Mouse (Mus musculus) stomach, embryonic 16.5 days (tissue): Measurements from ENCODE around the gene Lsp1. TPM values are rescaled to one million over a fixed set of nuclear protein-coding genes. Genes with fewer than 3 reads are reported as not detected.

Experiments
- ATAC-seq: fragments of 200-750 bp; cut with Nextera tagmentation; 2 replicates; pipeline ENCODE4 v1.8.0; 2017; ENCODE audit warnings: moderate number of reproducible peaks, moderate TSS enrichment; ENCODE audit not compliant: insufficient read depth, low FRiP score
- H3K27ac ChIP-seq: fragments of 300-500 bp; sonication (generic); 2 replicates; pipeline ENCODE4 v1.5.1; 2014; ENCODE audit warnings: low read length
- H3K27me3 ChIP-seq: fragments of 300-500 bp; sonication (generic); 2 replicates; pipeline ENCODE4 v1.6.1; 2014; ENCODE audit warnings: low read length, control low read depth, mixed read lengths; ENCODE audit not compliant: control insufficient read depth, insufficient read depth
- H3K36me3 ChIP-seq: fragments of 300-500 bp; sonication (generic); 2 replicates; pipeline ENCODE4 v1.6.1; 2014; ENCODE audit warnings: low read length; ENCODE audit not compliant: control insufficient read depth, insufficient read depth
- H3K4me1 ChIP-seq: fragments of 300-500 bp; sonication (generic); 2 replicates; pipeline ENCODE4 v1.6.1; 2014; ENCODE audit warnings: low read length, control low read depth, mixed read lengths; ENCODE audit not compliant: control insufficient read depth, insufficient read depth
- H3K4me2 ChIP-seq: fragments of 300-500 bp; sonication (generic); 2 replicates; pipeline ENCODE4 v1.6.1; 2014; ENCODE audit warnings: low read depth, low read length, mixed read lengths
- H3K4me3 ChIP-seq: fragments of 300-500 bp; sonication (generic); replicated peaks from 2 replicates; pipeline ENCODE4 v1.5.1; 2014; ENCODE audit warnings: mild to moderate bottlenecking, low read length
- H3K9ac ChIP-seq: fragments of 300-500 bp; sonication (generic); 2 replicates; pipeline ENCODE4 v1.6.1; 2014; ENCODE audit warnings: low read length
- H3K9me3 ChIP-seq: fragments of 300-500 bp; sonication (generic); replicated peaks from 2 replicates; pipeline ENCODE4 v1.6.1; 2016; ENCODE audit warnings: low read length, control low read depth; ENCODE audit not compliant: control insufficient read depth
- WGBS: fragments of 180-500 bp; shearing (Covaris S2); extraction: QIAGEN DNeasy Blood & Tissue Kit; methylation state at CpG from one replicate; pipeline ENCODE4 v1.1.7; 2014; 5-methylcytosine and 5-hydroxymethylcytosine counted together
- polyA plus RNA-seq: library from polyadenylated mRNA; unstranded; fragments of >200 nt; fragmentation: Nextera tagmentation; extraction: Ambion mirVana; gene quantifications from 2 replicates; pipeline ENCODE4 v1.2.1, GENCODE M21; 2015

The Lsp1 gene
- polyA plus RNA-seq, 1 experiment from 2014 or later: 216 TPM

DNA sequence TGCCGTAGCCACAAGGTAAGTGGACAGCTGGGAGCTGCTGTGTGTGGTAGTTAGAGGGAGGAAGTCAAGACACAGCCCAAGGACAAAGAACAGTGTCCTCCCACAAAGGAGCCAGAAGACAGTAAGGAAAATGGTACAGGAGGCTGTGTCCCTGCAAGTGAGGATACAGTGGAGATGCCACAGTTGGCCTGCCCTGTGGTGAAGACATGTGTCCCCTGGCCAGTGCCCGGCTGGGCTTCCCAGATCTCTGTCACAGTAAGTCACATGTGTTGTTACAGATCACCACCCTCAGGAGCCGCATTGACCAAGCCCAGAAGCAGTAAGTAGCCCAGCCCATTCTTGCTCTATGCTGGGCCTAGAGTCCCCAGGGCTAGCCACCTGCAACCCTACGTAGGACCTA, 53.4 kb downstream of the Lsp1 start:
- WGBS: 82% methylated on average over 4 of the region's 4 CpGs
- ATAC-seq: no peak
- H3K4me3 ChIP-seq: no peak overlapping the region
- H3K27ac ChIP-seq: no peak overlapping the region
- no peaks in the 10 kb centered on the region for H3K36me3 ChIP-seq
- H3K9ac ChIP-seq: no peak overlapping the region
- H3K9me3 ChIP-seq: no peaks in the 10 kb centered on the region
- no peak overlapping the region for H3K4me2 ChIP-seq
- no peaks in the 10 kb centered on the region for H3K27me3 ChIP-seq
- H3K4me1 ChIP-seq: peaks cover 41% of the 10 kb centered on the region

DNA sequence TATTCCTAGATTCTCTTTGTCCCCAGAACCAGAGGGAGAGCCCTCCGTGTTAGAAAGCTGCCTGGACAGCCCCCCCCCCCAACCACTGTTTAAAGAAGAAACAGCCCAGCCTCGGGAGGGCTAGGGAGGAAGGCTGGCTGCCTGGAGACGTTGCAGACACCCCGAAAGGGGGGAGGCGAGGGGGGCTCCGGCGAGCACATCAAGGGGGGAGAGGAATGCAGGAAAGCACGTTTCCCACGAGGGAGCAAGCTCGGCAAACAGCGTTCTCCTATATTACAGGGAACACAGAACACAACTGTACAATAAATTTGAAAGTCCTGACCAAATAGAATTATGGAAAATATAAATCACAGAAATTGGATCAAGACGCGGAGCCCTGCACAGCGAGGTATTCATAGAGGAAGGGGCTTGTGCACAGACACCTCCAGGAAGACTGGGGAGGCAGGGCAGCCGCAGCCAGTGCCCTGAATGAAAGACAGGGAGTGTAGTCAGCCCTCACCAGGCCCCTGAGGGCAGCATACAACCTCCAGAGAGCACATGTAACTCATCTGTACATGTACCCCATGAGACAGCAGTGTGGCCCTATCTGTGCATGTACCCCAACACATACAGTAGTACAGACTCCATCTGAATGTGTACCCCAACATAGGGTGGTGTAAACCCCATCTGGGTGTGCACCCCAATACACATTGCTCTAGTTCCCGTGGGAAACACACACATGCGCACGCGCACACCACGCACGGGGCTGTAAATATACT, 55.8 kb downstream of the Lsp1 start:
- Histone ChIP-seq H3K27ac (peak overlapping the region; percentile 90), H3K9me3 (no peaks in the 10 kb centered on the region), H3K4me3 (no peak overlapping the region), H3K27me3 (no peaks in the 10 kb centered on the region), H3K9ac (peak overlapping the region; percentile 55), H3K4me1 (peaks cover 33% of the 10 kb centered on the region), H3K4me2 (peak overlapping the region; percentile 36), H3K36me3 (no peaks in the 10 kb centered on the region)
- ATAC-seq: peak; percentile 83
- WGBS: 28% methylated on average over 21 of the region's 21 CpGs

DNA sequence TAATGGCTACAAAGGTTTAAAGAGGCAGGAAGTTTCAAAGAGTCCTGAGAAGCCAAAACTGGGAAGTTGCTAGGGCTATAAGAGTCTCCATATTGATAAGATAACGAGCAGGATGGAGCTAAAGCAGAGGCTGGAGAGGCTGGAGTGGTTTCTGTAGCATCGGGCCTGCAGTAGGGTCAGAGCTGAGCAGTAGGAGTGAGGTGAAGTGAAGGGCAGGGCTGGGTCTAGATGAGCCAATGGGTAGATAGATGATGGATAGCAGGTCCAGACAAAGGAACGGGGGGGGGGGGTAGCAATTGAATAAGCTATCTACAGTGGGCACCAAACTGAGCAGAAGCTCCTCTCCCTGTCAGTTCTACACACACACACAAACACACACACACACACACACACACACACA, 56.9 kb downstream of the Lsp1 start:
- H3K4me3 ChIP-seq: no peak overlapping the region
- H3K4me1 ChIP-seq: peaks cover 38% of the 10 kb centered on the region
- 44% methylated on average over 3 of the region's 3 CpGs for WGBS
- H3K27me3 ChIP-seq: no peaks in the 10 kb centered on the region
- H3K9me3 ChIP-seq: no peaks in the 10 kb centered on the region
- no peak overlapping the region for H3K9ac ChIP-seq
- no peak overlapping the region for H3K4me2 ChIP-seq
- no peaks in the 10 kb centered on the region for H3K36me3 ChIP-seq
- H3K27ac ChIP-seq: no peak overlapping the region
- no peak; the same call in 1 of the 2 replicates for ATAC-seq

- ATAC-seq: no peak
- Histone ChIP-seq H3K9ac (no peak overlapping the region), H3K36me3 (no peaks in the 10 kb centered on the region), H3K27ac (peak overlapping the region; percentile 55; the same call in 1 of the 2 replicates), H3K4me2 (no peak overlapping the region), H3K27me3 (no peaks in the 10 kb centered on the region), H3K4me1 (peaks cover 54% of the 10 kb centered on the region), H3K9me3 (no peaks in the 10 kb centered on the region), H3K4me3 (no peak overlapping the region)
- 77% methylated on average over 4 of the region's 4 CpGs for WGBS
Measured at GRCm38 (mm10) chr7:142520331-142520730, 59.7 kb downstream of the Lsp1 start.

- H3K27ac ChIP-seq: peak overlapping the region; percentile 81; the same call in 1 of the 2 replicates
- no peaks in the 10 kb centered on the region for H3K36me3 ChIP-seq
- no peaks in the 10 kb centered on the region for H3K9me3 ChIP-seq
- H3K27me3 ChIP-seq: no peaks in the 10 kb centered on the region
- peak; percentile 48; the same call in 1 of the 2 replicates for ATAC-seq
- H3K4me2 ChIP-seq: no peak overlapping the region
- peaks cover 49% of the 10 kb centered on the region for H3K4me1 ChIP-seq
- H3K4me3 ChIP-seq: no peak overlapping the region
- 39% methylated on average over 4 of the region's 4 CpGs for WGBS
- no peak overlapping the region for H3K9ac ChIP-seq
Measured at GRCm38 (mm10) chr7:142522352-142522751, 61.7 kb downstream of the Lsp1 start.

DNA sequence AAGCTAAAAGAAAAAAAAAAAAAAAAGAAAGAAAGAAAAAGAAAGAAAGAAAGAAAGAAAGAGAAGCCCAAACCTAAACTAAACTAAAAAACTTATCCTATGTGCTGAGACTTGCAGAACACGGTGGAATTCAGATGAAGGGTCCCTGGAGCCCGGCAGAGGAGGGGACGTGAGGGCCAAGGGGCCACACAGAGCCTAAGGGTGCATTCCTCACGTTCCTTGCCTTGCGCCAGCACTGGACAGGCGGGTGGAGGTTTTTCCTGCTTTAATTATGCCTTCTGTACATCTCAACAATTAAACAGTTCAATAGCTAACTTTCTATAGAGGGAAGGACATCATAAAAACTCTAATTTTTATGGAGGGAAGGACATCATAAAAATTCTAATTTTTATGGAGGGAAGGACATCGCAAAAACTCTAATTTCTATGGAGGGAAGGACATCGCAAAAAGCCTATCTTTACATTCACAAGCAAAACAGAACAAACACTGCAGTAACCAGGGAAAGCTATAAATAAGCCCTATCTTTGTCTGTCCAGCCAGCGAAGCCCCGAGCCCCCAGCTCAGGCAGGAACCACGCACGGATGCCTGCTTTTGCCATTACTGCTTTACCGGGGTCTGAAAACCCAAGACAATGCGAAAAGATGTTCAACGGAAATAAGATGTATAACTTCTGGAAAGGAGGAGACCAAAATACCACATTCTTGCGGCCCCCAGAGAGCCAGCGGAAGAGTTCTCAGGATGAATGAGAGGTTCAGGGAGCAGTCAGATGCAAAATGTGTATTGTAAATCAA, 62.8 kb downstream of the Lsp1 start:
- WGBS: 38% methylated on average over 17 of the region's 17 CpGs
- Histone ChIP-seq H3K27me3 (no peaks in the 10 kb centered on the region), H3K4me1 (peaks cover 51% of the 10 kb centered on the region), H3K4me2 (no peak overlapping the region), H3K9ac (peak overlapping the region; percentile 44; the same call in 1 of the 2 replicates), H3K4me3 (no peak overlapping the region), H3K27ac (peak overlapping the region; percentile 81), H3K9me3 (no peaks in the 10 kb centered on the region), H3K36me3 (no peaks in the 10 kb centered on the region)
- no peak for ATAC-seq

- Histone ChIP-seq H3K27ac (peak overlapping the region; percentile 82), H3K27me3 (no peaks in the 10 kb centered on the region), H3K4me1 (peaks cover 51% of the 10 kb centered on the region), H3K4me2 (no peak overlapping the region), H3K4me3 (no peak overlapping the region), H3K36me3 (no peaks in the 10 kb centered on the region), H3K9ac (peak overlapping the region; percentile 48; the same call in 1 of the 2 replicates), H3K9me3 (no peaks in the 10 kb centered on the region)
- peak; percentile 51 for ATAC-seq
- 37% methylated on average over 13 of the region's 13 CpGs for WGBS
Measured at GRCm38 (mm10) chr7:142525342-142526178, 65.0 kb downstream of the Lsp1 start.

GRCm38 (mm10) chr7:142529350-142529749, 68.7 kb downstream of the Lsp1 start:
- 40% methylated on average over 10 of the region's 10 CpGs for WGBS
- H3K4me3 ChIP-seq: no peak overlapping the region
- H3K9ac ChIP-seq: 0 out of 2 replicates have a peak overlapping the region, but pooled peaks have one; percentile 39
- no peak overlapping the region for H3K4me2 ChIP-seq
- peaks cover 56% of the 10 kb centered on the region for H3K4me1 ChIP-seq
- no peaks in the 10 kb centered on the region for H3K36me3 ChIP-seq
- peak overlapping the region; percentile 17 for H3K27ac ChIP-seq
- no peaks in the 10 kb centered on the region for H3K9me3 ChIP-seq
- H3K27me3 ChIP-seq: no peaks in the 10 kb centered on the region
- ATAC-seq: no peak
